Mouse (Mus musculus): ENCODE measurements around the gene Hyal3. TPM values are rescaled to one million over a fixed set of nuclear protein-coding genes. Genes with fewer than 3 reads are reported as not detected.

Gene Hyal3
- polyA plus RNA-seq (2017; shearing (Covaris generic)): under 1 TPM; 0.25 to 0.90 TPM

DNA sequence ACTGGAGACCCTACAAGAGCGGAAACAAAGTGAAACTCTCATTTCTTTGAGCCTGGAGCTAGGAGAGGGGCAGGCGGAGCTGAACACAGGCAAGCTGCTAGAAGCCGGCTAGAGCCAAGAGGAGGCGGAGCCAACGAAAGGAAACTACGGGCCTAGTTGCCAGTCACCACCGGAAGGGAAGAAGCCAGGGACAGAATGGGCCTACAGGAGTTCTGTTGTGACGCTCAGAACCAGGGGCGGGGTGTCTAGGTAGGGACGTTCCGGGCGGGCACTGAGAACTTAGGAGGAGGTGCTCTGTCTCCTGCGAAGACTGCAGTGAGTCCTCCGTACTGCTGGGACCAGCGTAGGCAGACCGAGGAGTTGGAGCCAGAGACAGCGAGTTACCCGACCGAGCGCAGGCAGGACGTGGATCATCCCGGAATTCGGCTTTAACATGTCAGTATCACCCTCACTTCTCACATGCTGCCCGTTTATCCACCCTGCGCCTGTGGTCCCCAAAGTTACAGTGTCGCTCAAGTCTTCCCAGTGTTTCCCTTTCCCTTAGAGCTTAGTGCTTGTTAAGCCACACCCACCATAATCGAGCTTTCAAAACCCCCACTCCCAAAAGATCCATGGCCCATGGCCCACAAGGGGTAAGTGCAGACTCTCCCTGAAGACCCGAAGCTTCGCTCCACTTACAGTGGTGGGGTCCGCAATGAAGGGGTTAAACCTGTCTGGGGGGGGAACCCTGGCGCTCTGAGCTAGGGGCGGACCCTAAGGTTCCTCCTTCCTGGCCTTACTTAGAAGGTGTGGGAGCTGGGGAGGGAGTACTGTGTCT is at the start of gene Hyal3:
TSS of gene Hyal3 (plus strand) at position 318 of the 817 bp plus-strand sequence.
- ATAC-seq: peak; percentile 94

DNA sequence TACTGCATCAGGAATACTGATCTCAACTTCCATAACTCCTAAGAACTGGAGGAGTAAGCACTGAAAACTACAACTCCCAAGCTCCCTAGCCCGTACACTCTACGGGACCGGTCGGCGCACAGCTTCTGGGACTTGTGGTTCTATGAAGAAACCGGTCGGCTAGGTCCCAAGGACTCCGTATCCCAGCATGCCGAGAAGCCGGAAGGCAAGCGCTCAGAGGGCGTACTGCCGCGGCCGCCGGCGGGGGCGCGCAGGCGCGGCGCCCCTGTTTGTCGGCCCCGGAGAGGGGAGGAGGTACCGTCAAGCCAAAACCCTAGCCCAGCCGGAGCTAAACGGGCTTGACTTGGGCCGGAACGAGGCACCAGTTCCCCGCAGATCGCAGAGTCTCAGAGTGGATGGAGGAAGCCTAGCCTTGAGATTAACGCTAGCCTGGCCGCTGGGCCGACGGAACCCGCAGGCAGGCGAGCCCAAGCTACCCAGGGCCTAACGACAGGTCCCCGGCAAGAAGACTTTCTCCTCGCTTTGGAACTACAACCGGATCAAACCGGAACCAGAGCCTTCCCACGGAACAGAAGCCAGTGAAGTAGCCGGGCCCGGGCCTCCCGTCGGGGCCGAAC is 46.7 kb upstream of the Hyal3 start, which contains the start of gene Tmem115:
TSS of gene Tmem115 (plus strand) at position 155 of the 617 bp plus-strand sequence.
- peak; percentile 96 for ATAC-seq

DNA sequence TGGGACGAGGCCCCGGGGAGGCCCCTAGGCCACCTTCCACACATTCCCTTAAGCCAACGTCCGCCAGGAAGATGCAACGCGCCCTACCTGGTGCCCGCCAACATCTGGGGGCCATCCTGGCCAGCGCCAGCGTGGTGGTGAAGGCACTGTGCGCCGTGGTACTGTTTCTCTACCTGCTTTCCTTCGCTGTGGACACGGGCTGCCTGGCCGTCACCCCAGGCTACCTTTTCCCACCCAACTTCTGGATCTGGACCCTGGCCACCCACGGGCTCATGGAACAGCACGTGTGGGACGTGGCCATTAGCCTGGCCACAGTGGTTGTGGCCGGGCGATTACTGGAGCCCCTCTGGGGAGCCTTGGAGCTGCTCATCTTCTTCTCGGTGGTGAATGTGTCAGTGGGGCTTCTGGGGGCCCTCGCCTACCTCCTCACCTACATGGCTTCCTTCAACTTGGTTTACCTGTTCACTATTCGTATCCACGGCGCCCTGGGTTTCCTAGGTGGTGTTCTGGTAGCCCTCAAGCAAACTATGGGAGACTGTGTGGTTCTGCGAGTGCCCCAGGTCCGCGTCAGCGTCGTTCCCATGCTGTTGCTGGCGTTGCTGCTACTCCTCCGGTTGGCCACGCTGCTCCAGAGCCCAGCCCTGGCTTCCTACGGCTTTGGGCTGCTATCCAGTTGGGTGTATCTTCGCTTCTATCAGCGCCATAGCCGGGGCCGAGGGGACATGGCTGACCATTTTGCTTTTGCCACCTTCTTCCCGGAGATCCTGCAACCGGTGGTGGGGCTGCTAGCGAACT is 46.0 kb upstream of the Hyal3 start:
- no peak for ATAC-seq

DNA sequence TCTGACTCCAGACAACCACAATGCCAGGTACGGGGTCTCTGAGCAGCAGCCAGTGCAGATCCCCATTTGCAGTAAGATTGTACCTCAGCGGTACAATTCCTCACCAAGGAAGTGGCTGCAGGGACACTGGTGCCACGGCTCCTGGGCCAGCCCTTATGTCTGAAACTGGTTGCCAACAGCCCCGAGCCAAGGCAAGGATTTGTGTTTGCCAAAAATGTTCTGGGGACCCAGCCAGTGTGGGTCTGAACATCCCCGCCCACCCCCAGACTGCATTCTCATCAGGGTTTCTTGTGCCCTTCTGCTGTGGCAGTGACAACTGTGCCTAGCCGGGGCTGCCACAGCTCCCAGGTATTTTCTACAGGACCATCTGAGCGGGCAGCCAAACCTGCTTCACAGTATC is 42.4 kb upstream of the Hyal3 start:
- no peak for ATAC-seq

DNA sequence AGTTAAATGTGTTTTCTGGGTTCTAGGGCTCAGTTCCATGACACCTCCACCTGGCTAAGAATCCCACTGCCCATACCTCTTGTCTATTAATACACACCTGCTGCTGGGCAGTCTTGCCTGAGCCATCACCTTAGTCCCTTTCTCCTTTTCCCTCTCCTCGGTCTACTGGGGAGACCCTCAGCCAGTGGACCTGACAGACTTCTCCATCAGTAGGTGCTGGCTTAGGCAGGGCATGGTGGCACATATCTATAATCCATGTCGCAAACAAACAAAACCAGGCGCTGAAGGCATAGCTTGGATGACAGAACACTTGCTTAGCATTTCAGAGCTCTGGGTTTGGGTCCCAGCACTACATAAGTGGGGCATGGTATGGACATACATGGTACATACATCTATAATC is 41.9 kb upstream of the Hyal3 start:
- ATAC-seq: no peak

DNA sequence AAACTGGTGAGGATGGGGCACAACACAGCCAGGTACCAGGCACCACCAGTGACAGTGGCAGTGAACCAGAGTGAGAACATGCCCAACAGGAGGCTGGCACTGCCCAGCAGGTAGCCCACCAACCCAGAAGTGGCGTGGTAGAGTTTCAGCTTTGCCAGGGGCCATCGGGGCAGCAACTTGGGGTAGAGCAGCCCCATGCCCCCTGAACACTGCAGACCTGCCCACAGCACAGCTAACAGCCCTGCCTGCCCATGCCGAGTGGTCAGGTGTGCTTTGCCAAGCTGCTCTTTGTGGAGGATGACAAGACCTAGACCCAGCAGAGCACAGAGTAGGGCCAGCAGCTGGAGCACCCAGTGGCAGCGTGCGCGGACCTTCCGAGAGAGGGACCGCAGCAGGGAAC is 40.7 kb upstream of the Hyal3 start:
- no peak for ATAC-seq

DNA sequence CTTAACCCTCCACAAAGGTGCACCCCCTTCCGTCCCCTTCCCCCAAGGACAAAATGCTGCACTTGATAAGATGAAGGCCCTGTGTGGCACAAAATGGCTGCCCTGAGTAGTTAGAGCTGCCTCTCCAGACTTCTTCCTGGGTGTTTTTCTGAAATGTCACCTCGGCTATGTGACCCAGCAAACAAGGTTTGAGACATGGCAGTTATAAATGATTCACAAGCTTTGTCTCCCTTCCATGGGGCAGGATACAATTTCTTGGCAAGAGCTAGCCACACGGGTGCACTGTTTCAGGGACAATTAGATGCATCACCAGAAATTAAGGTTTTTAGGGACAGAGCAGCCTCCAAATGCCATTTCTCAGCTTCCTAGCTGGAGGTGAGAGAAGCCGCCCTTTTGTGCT is 40.2 kb upstream of the Hyal3 start:
- no peak for ATAC-seq

DNA sequence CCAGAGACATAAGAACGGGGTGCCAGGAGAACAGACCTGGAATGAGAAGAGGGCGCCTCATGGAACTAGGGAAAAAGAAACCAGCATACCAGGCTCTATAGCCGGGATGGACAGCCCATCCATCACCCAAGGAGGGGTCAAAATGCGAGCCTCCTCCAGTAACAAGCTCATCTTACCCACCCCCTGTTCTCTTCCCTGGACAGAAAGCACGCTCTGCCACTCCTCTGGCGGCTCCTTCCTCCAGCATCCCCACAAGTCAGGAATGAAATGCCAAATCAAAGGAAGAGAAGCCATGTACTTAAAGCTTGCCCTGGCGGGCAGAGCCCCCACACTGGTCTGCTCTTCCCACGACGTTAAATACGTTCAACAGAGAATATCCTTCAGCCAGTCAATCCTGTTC is 39.6 kb upstream of the Hyal3 start:
- no peak for ATAC-seq

DNA sequence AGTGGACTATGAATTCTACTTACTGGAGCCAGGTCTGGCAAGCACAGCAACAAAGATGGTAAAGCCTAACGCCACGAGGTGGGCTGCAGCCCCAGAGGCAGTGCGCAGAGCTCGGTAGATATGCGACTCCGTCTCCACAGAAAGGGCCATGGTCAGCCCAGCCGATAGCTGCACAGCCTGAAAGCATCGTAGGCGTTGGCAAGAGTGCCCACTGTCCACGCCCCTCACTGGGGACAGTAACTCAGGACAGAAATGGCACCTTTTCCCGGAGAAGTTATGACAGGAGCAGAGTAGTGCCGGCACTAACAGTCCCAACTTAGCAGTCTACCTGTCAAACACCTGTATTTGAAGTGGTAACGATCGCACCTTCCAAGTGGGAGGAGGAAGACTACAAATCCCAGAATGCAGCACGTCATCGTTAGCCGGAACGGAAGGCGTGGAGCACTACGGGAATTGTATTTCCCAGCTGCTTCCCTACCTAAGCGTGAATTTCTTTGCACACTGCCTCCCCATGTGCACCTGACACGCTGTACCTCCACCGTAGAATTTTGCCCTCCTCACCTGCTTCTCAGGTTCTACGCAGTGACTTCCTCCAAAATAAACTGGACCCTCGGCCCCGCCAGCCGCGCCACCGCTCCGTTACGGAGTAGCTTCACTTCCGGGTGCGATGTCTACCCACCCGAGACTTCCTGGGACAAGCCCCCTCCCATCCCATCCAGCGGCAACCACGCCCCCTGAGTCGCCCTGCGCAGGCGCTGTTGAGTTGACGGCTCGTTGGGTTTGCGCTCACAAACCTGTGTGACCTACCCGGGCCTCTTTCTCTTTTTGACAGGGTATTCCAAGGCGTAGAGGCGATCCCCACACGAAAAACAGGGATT is 38.9 kb upstream of the Hyal3 start, which contains the start of the genes Cyb561d2 and Nprl2:
TSS of gene Cyb561d2 (minus strand) at position 720 of the 878 bp plus-strand sequence.
TSS of gene Nprl2 (plus strand) at position 753 of the 878 bp plus-strand sequence.
- ATAC-seq: peak; percentile 88

DNA sequence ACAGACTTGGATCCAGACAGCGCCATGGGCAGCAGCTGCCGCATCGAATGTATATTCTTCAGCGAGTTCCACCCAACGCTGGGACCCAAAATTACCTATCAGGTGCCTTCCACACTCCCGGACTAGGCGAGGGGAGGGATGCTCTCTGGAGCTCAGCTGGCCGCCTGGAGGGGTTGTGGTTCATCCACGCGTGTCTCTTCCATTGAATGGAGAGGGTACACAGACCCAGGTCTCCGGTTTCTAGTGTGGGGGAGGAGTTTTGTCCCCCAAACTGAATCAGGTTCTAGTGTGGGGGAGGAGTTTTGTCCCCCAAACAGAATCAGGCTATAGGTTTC is 38.3 kb upstream of the Hyal3 start:
- peak; percentile 2 for ATAC-seq

DNA sequence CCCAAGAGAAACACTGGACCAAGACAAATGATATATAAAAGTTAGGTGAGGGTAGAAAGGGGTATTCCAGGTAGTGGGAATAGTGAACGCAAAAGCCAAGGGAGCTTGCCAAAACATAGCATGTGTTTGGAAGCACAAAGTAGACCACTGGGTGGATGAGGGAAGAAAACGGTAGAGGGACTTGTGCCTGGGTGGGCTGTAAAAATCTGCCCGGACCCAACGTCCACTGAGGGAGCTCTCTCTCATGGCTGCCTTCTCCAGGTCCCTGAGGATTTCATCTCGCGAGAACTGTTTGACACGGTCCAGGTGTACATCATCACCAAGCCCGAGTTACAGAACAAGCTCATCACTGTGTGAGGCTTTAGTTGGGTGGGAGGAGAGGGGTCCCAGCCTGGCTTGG is 37.9 kb upstream of the Hyal3 start:
- ATAC-seq: no peak

DNA sequence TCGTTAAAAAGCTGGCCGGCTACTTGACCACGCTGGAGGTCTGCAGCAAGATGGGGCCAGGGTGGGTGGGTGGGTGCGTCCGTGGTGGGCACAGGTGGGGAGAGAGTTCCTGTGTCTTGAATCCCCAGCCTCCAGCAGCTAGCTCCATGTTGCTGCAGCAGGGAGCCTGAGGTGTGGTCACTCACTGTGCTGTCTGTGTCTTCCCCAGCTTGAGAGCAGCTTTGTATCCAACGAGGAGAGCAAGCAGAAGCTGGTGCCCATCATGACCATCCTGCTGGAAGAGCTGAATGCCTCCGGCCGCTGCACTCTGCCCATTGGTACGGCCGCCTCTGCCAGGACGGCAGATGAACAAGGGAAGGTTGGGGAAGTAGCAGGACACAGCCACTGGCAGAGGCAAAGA is 37.3 kb upstream of the Hyal3 start:
- ATAC-seq: no peak

DNA sequence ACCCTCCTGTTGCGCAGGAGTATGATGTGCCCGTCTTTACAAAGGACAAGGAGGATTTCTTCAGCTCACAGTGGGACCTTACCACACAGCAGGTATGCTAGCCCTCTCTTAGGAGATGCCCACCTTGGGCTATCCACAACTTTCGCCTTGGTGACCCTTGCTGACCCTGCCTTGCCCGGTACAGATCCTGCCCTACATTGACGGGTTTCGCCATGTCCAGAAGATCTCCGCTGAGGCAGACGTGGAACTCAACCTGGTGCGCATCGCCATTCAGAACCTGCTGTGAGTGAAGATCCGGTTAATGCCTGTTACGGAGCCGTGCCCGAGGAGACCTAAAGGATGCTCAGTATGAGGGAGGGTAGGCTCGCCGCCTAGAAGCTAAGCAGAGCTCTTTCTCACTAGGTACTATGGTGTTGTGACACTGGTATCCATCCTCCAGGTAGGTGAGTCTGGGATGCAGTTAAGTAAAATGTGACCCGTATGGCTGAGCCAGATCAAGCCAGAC is 36.4 kb upstream of the Hyal3 start:
- no peak for ATAC-seq

DNA sequence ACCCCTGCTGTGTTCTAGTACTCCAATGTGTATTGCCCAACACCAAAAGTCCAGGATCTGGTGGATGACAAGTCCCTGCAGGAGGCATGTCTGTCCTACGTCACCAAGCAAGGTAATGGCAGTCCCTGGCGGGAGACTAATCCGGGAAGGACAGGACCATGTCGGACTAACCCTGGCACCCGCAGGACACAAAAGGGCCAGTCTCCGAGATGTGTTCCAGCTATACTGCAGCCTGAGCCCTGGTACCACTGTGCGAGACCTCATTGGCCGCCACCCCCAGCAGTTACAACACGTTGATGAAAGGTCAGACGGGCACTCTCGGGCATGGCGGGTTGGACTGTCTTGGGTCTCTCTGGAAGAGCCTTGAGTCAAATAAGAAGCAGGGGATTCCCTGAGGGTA is 35.9 kb upstream of the Hyal3 start:
- no peak for ATAC-seq

DNA sequence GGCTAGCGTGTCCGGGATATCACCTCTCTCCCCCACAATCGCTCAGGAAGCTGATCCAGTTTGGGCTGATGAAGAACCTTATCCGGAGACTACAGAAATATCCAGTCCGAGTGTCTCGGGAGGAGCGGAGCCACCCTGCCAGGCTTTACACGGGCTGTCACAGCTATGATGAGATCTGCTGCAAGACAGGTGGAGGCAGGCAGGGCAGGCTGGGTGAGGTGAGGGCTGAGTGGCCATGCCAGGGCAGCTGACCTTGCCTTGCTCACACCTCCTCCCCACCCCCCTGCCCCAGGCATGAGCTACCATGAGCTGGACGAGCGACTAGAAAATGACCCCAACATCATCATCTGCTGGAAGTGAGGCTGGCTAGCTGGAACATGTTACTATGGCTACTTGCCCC is 35.4 kb upstream of the Hyal3 start:
- no peak for ATAC-seq

DNA sequence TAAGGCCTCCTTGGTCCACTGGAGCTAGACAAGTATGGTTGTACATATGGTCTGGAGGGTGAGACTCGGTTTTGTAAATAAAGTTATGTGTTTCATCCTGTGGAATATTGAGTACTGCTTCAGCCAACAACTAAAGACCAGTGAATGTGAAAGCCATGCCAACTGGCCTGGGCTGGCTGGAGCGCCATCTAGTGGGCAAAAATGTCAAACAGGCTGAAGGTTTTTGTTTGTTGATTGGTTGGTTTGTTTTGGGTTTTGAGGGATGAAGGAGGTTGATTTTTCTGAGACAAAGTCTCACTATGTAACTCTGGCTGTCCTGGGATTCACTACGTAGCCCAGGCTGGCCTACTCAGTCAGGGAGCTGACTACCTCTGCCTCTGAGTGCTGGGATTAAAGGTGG is 35.0 kb upstream of the Hyal3 start:
- no peak for ATAC-seq

DNA sequence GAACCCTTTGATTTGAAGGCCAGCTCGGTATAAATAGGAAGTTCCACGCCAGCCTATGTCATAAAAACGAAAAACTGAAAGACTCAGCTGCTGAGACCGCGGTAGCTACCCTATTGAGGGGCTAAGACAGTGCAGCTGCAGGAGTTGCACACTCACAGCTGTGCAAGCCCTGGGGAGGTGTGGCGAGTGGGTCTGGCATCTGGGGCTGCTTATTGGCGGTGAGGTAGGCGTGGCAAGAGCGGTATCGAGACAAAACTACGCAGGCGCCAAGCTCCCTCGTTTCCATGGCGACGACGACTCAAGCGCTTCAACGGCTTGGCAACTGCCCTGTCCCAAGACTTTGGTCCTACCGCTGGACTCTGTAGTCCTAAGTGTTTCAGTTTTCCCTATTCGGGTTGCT is 33.6 kb upstream of the Hyal3 start, which contains the start of gene Zmynd10:
TSS of gene Zmynd10 (plus strand) at position 273 of the 400 bp plus-strand sequence.
- peak; percentile 16 for ATAC-seq

DNA sequence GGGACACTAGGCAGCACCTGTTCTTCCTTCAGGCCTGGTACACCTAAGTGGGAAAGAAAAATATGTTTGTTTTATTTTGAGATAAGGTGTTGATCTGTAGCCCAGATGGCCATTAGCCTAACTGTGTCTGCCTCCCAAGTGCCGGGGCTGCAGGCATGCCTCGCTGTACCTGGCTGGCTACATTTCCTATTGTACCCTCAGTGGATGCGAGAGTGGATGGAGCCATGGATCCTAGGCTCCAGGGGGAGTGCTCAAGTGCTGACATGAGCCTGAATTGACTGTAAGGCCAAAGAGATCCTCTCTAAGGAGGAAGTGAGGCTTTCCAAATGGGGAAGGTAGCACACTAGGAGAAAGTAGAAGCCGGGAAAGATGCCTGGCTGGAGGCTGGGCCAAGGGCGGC is 32.7 kb upstream of the Hyal3 start:
- no peak for ATAC-seq

DNA sequence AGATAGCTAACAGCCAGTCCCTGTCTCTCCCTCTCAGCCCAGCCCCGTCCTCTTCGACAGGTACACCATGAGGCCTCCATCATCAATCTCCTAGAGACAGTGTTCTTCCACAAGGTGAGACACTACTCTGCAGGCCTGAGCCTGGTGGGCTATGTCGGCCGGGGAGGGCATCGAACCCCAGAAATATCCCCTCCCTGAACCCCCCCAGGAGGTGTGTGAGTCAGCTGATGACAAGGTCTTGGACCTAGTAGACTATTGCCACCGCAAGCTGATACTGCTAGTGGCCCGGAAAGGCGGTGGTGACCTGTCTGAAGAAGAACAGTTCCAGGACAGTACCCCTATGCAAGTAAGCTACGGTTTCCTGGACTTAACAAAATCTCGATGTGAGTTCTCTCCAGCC is 31.8 kb upstream of the Hyal3 start:
- no peak for ATAC-seq

DNA sequence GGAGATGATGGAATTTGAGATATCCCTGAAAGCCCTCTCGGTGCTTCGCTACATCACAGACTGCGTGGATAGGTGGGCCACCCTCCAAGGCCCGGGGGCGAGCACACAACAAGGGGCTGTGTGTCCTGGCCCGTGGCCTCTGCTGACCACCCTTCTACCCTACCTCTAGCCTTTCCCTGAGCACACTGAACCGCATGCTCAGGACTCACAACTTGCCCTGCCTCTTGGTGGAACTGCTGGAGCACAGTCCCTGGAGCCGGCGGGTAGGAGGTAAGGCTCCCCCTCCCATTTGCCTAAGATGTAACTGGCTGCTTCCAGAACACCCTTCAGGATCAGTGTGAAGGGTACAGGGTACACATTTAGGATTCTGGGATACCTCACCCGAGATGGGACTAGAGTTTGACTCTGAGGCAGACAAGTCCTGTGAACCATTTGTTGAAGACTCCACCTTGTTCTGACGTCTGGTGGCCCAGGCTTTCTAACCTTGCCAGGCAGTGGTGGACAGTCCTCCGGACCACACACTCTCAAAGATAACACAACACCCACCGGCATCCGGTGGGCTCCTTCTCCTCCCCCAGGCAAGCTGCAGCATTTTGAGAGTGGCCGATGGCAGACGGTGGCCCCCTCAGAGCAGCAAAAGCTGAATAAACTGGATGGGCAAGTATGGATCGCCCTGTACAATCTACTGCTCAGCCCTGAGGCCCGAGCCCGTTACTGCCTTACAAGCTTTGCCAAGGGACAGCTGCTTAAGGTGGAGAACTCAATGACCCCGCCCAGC is 31.1 kb upstream of the Hyal3 start:
- ATAC-seq: no peak

DNA sequence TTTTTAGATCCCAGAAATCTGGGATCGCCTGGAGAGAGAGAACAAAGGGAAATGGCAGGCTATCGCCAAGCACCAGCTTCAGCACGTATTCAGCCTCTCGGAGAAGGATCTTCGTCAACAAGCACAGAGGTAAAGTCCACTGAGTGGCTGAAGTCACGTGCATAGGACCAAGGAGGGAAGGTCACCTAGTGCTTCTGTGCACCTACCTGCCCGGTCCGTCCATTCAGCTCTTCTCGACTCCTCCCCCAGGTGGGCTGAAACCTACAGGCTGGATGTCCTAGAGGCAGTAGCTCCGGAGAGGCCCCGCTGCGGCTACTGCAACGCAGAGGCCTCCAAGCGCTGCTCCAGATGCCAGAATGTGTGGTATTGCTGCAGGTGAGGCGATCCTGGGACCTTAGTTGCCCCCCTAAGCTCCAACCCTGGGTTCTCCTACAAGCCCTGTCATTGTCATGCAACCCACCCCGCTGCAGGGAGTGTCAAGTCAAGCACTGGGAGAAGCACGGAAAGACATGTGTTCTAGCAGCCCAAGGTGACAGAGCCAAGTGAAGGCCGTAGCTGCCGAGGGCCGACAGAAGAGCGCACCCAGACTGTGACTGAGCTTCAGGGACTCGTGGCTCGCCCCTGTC is 30.0 kb upstream of the Hyal3 start:
- no peak for ATAC-seq

Measured in activated CD4-positive, CD25-positive, alpha-beta regulatory T cell, adult 4 months (primary cell).